In the genomic region with DNA sequence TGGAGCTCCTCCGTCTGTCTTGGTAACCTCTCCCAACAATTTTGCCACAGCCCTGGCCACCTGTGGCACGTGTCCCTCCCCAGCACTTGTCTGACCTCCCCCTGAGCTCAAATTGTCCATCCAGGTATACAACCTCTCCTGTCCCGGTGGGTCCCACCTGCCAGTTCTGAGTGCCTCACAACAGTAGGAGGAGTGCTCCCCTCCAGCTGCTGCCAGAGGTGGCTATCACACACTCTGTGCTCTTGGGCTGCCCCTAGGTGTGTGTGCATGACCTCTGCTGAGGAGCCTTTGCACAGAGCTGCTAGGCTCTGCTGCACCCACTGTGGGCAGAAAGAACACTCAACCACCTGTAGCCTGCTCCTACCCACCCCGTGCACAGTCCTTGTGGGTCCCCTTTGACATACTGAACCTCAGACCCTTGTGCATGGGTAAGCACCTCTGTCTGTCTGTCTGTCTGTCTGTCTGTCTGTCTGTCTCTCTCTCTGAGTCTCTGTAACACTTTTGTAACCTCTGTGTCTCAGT, we compare ENCODE assay signal across 14 mouse cellular contexts. TPM values are rescaled to one million over a fixed set of nuclear protein-coding genes. Genes with fewer than 3 reads are reported as not detected.
"Had no signal": no experiment of that assay in that cellular context is flagged by ENCODE, and none has a peak within 500 bp of the region (broad histone marks: within the 10 kb centered on the region; RNA-seq: fewer than 3 reads in every experiment).

No protein-coding gene starts in this region.

RNA-seq across cellular contexts. Expression of gene Tcp10b, which starts 7.0 kb away (rescaled TPM):
- total RNA-seq: neutrophil, adult 5-6 weeks had no signal
- polyA plus RNA-seq: liver, embryonic 15.5 days; liver, postnatal 0 days; midbrain, embryonic 12.5 days; neural tube, embryonic 12.5 days; spleen, adult 2 months had no signal

RNA-seq across cellular contexts. Expression of gene Gpr31b, which starts 15.8 kb away (rescaled TPM):
- total RNA-seq: megakaryocyte-erythroid progenitor cell, adult 5-6 weeks; neutrophil, adult 5-6 weeks had no signal
- polyA plus RNA-seq: liver, embryonic 15.5 days; liver, postnatal 0 days; lung, adult 2 months; lung, embryonic 16.5 days; midbrain, embryonic 10.5 days; midbrain, embryonic 12.5 days; midbrain, embryonic 14.5 days; neural tube, embryonic 12.5 days; neural tube, embryonic 14.5 days; stomach, embryonic 15.5 days; urinary bladder, adult 2 months had no signal
